Mouse (Mus musculus) lung, postnatal 14 days (tissue): Measurements from ENCODE around the gene Fxyd5.

Experiments used
- DNase-seq: peaks from one replicate; pipeline ENCODE4 v3.0.0; 2021

The Fxyd5 gene

DNA sequence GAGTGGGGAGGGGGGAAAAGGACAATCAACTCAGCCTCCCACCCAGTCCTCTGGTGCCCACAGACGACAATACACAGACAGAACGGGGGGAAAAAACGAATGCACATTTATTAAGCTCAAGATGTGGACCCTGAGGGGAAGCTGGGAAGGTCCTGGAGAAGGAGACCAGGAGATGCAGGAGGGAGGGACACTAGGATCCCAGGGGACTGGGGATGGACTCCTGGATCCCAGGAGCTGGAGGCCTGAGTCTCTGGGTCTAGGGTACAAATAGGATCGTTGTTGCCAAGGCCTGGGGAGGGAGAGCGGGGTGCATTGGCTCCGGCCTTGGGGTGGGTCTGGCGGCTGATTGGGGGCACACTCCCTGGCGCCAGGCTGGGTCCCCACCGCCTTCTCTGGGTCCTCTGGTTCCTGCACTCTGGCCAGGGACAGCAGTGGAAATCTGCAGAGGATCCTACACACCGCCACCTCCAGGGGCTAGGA is at the start of gene Fxyd5:
Gene Fxyd5 (minus strand): TSS at position 51 of the 480 bp plus-strand sequence.
- no peak for DNase-seq

DNA sequence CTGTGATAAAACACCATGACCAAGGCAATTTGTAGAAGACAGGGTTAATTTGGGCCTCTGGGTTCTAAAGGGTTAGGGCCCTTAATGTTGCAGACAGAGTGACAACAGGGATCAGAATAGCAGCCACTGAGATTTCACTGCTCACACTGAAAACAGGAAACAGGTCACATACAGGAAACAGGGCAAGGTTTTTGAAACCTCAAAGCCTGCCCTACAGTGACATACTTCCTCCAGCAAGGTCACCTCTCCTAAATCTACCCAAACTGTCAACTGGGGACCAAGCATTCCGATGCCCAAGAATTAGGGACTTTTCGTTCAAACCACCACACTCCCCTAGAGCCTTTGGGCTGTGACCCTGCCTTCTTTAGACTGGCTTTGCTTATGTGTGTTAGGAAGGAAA is 47.4 kb upstream of the Fxyd5 start:
- DNase-seq = no peak

DNA sequence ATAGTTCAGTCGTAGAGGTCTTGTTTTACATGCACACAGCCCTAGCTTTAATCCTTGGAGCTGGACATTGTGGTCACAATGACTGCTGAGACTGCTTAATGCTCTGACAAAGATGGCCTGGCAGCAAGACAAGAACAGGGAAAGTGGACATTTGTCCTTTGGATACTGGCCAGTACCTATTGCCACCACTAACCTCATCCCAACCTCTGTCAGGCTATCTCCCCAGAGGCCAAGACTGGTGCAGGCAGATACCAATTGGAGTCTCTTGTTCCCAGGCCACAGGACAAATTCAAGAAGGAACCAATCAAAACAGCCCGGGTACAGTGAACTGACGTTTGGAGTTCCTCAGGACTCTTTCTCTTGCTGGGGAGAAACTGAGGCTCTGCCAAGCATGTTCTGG is 45.9 kb upstream of the Fxyd5 start:
- DNase-seq = no peak

DNA sequence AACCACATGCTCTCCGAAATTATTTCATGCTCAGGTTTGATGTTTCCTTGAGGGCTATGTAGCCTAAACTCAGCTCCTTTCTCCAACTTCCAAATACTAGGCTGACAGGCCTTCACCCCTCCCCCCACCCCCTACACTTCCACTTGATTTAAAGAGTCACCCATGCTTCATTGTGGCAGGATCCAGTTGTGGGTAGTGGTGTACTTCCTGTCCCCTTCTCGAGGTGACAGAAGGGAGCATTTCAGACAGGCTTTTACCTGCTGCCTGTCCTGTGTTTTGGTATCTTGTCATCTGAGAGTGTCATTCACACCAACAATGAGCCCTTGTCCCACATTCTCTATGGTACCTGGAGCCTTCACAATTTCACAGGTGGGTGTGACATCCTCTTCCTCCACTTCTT is 45.0 kb upstream of the Fxyd5 start:
- DNase-seq = no peak

DNA sequence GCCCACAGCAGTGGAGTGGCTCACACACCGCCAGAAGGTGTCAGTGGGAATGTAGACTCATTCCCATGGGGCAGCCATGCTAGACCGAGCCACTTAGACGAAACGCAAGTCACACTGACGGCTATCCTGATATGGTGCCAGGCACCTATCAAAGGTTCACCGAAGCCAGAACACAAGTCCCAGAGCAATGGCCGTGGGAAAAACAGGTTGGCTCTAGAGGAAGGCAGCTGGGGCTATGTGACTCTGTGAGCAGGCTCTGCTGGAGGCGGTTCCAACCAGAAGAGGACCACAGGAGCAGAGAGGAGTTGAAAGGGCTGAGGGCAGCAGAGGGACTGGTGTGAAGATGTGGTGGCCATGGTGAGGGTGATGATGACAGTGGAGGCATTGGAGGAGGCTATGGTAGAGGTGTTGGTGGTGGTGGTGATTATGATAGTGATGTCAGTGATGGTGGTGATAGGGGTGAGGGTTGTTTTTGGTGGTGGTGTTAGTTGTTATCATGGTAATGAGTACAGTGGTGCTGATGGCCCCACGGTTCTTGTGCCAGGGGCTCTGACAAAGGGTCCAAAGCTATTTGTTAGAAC is 44.0 kb upstream of the Fxyd5 start:
- no peak for DNase-seq

DNA sequence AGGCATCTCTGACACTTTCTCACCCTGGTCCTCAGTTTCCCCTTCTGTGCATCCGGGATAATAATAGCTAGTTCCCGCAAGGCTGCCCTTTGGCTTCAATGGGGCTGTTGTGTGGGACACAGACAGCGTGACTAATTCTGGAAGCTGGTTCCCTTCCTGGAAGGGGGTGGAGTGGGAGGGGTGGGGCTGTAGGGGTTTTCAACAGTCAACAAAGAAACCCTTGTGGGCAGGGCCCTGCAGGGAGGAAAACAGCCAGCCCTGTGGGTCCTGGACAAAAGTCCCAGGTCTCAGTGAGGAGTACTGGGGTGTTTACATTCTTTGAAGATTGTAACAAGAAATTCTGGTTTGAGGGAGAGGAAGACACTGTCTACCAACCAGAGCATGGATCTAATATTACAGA is 42.9 kb upstream of the Fxyd5 start:
- DNase-seq = peak; percentile 43

DNA sequence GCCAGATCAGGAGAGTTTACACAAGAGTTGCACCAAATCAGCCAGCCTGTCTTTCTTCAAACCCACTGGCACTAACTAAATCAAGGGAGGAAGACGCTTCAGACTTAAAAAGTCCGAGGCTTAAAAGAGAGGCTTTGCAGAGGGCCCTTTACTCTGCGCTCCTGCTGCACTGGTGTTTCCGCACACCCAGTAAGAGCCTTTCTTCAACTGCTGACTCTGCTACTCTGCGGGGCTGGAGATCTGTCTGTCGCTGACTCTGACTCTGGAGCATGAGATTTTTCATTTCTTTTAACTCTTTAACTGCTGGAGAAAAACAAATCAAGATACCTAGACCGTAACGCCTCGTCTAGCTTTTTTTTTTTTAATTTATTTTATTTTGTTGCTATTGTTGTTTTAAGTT is 41.9 kb upstream of the Fxyd5 start:
- DNase-seq = no peak

DNA sequence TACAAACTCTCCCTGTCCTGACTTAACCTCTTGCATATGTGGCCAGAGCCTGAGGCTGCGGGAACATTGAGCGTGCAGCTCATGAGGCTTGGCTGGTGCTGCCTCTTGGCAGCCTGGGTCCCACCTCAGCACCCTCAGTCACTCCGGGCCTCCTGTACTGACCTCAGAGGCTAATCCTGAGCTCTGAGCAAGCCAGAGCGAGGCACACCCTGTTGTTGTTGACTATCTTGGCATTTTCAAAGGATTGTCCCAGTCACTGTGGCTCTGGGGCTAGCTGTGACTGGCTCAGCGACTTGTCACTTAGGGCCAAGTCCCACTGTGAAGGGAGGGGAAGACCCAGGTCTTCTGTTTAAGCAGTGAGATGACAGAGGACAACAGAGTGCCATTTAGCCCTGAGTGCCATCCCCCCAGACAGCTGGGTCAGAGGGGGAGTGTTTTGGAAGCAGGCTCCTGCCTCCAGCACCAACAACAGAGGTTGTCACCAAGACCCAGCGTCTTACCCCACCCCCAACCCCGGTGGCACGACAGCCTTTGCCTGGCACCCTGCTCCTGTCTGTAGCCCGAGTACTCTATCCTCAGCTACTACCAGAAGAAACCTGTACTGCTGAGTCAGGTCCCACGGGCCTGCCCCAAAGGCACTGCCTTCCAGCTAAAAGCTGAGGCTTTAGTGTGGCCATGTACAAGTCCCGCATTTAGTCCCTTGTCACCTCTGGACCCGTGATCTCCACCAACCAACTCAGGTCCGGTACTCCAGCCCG is 40.7 kb upstream of the Fxyd5 start:
- DNase-seq = peak; percentile 49

DNA sequence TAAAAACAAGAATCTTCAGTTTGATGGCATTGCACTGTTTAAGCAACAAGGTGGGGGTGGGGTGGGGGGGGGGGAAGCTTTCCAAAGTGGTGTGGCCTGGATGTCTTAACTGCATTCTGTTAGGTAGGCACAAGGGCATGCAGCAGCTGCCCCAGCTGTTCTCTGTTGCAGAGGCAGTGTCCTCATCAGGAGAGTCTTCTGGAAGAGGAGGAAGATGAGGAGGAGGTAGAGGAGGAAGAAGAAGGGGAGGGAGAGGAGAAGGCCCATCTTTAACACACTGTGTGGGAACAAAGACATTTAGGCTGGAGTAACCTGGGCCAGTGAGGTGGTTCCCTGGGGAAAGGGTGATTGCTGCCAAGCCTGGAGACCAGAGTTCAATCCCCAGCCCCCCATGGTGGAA is 39.8 kb upstream of the Fxyd5 start:
- DNase-seq = no peak

DNA sequence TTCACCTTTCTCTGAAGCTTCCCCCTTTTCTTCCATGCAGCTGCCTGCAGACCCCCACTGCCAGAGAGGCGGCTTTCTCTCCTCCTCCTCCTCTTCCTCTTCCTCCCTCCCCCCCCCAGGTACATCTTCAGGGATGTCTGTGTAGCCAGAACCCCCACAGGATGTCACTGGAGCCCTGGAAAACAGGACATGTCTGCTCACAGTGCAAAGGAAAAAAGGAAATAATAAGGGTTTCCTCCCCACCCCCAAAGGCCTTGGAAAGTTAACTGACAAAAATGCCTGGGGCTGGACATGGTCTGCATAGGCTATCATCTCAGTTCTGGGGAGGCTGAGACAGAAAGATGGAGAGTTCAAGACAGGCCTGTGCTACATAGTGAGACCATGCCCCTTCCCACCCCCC is 38.8 kb upstream of the Fxyd5 start:
- DNase-seq = no peak

DNA sequence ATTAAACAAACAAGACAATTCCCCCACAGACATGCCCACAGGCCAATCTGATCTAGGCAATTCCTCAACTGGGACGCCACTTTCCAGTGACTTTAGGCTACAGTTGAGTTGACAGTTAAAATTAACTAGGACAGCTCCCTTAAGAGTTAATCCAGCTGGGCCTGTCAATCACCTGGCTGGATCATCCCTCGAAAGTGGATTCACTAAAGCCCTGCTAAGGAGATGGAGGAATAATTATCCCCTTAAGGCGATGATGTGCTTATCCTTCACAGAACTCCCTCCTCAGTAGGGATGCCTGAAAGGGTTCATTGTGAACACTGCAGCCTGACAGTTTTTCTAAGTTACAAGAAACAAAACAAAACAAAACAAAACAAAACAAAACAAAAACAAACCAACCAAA is 38.3 kb upstream of the Fxyd5 start:
- no peak for DNase-seq

DNA sequence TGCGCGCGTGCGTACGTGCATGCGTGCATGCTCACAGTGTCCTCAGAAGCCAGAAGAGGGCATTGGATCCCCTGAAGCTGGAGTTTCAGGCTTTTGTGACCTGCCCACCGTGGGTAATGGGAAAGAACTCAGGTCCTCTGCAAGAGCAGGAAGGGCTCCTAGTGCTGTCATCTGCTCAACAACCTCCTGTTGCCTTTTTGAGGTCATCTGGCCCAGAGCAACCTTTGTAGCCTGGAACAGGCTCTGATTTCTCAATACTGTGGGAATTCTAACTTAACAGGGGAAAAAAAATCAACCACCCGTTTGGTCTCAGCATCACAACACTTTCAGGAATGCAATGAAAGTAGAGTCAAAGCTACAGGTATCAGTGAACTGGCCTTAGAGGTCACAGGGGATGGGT is 37.4 kb upstream of the Fxyd5 start:
- no peak for DNase-seq

DNA sequence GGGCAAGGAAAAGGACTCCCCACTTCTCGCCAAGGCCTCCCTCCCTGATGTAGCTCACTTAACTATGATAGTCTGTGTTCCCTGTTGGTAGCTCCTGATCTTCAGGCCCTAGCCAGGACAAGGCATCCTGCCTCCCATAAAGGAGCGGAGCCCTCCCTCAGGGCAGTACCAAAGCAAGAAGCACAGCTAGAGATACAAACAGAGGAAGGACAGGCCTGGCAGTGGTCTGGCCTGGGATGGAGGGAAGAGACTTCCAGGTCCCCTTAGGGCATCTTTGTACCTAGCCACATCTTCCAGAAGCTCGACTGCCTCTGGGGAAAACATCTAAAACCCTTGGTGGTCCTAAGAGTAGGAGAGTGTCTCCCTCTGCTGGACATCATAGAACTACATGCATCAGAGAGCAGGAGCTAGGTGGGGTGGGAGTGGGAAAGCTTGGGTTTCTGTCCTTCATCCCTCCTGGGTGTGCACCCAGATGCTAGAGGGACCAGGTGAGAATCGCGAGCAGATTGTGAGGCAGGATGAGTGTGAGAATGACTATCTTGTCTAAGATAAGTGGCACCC is 35.7 kb upstream of the Fxyd5 start:
- DNase-seq = peak; percentile 60

DNA sequence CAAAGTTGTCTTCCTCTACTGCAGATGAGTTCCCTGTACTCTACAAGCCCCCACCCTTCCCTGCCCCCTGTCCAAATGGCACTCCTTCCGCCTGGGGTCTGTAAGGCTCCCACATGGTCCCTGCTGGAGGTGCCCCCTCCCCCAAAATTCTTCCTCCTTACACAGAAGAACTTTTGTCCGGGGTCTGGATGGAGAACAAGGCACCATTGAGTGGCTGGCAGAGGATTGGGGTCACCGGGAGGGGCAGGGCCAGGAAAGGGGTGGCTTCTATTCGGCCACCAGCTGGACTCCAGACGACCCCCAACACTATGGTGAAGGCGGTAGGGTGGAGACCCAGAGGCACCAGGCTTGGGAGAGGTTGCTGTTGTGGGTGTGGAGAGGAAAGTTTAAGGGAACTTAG is 35.2 kb upstream of the Fxyd5 start:
- DNase-seq = no peak

DNA sequence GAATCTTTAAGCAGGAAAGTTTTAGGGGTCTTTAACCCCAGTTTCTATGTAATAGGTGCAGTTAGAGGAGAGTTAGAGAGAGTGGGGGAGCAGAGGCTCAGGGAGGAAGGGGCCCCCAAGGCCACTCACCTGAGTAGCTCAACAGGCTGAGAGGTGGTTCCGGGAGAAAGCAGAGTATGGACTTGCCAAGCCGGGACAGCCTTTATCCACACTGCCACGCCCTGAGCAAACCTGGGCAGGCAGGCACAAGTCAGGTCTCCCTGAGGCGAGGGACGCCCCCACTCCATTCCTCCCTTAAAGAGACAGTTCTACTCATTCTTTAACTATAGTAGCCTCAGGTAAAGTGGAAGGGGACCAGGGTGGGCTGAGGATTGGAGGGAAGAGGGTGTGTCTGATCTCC is 34.2 kb upstream of the Fxyd5 start, which contains the start of gene Fxyd3:
Gene Fxyd3 (minus strand): TSS at position 213 of the 400 bp plus-strand sequence.
- no peak for DNase-seq

DNA sequence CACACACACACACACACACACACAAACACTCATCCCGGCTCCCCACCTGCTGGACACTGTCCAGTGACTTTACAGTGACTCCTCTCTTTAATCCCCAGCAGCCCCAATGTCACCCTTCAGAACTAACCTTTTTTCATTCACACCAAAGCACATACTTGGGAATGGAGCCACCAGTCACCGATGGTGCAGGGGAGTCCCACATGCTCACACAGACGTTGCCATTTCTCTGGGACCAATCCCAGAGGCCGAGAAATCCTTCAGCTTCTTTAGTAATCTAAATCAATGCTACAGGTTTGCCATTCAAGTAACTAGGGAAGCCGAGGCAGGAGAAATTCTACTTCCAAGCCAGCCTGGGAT is 32.4 kb upstream of the Fxyd5 start:
- no peak for DNase-seq

DNA sequence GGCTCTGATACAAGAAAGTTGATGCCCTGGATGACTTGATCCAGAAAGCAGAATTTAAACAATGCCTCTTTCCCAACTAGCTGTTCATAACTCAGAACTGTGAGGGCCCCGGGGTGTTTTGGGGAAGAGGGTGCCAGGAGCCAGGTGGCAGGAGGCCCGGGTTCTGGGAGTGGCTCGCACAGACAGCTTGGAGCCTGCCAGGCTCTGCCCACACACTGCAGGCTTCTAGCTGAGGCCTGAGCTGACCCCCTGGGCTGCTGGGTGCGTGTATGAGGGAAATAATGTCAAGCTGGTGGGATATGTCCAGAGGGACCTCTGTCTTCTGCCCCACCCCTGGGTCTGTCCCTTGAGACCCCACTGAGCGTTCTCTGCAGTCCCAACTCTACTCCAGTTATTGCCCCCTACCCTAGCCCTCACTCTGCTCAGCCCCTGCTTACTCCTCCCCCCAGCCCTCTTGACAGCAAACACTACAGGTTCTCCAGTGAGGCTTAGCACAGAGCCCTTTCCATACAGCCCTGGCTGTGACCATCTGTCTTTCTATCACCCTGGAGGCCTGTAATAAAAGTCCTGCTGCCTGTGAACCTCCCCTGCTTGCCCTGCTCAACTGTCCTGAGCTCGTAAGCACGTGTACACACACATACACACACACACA is 31.9 kb upstream of the Fxyd5 start:
- DNase-seq = no peak

DNA sequence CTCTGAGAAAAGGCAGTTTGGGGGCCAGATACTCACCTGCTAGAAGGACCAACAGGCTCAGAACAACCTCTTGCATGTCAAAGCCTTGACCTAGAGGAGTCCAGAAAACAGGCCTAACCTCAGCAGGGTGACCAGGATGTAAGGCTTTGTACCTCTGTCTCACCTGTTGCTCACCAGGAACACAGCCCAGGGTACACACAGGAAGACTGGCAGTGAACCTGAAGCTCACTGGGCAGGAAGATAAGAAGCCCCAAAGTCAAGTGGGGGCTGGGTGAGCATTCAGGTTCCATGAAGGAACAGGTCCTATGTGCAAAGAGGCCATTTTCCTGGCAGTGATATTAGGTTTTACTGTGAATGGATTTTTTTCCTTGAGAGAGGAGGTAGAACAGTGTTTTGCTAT is 31.3 kb upstream of the Fxyd5 start:
- DNase-seq = no peak

DNA sequence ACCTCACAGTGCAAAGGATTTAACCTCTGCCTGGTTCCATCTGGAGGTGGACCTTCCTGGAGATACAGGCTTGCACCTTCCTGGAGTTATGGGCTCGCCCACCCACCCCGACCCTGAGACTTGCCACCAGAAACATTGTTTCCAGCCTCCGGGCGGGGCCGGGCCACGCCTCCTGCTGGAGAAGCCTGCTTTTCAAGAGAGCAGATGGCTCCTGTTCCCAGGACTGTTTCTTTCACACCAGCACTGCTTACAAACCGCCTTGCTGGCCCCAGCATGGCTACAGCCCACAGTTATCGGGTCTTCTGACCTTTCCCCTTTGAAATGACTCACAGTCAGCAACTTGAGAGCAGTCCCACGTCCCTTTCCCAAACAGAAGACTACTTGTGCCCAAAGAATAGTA is 30.0 kb upstream of the Fxyd5 start:
- DNase-seq = no peak

DNA sequence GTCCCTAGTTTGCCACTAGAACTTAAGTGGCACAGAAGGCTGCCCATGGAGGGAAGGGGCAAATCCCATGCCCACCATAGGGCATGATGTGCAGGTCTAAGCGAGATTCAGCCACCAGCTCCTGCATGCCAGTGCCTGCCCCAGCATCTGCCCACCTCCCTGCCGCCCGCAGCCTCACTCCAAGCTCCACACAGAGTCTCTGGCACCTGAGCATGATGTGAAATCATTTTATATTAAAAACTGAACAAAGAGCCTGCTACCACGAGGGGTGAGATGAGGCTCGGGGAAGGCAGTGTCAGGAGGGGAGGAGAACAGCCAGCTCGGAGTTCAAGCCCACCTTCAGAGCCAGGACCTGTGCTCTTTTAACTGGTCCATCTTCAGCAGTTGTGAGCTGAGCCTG is 28.0 kb upstream of the Fxyd5 start:
- DNase-seq = no peak

DNA sequence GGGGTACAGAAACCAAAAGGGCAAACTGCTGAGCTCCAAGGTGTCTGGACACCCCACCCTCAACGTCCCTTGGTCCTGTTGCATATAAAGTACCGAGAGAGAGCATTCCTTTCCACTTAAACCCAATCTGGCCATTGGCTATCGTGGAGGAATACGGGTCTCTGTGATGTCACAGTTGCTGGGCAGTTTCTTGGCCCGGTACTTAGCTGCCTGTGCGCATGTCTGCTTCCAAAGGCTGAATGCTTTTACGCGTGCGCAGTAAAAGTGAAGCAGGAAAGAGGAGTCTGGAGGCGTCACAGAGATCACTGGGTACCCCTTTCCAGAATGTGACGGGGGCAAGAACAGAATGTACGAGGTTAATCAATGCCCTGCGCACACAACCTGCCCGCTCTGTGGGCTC is 27.2 kb upstream of the Fxyd5 start:
- no peak for DNase-seq

DNA sequence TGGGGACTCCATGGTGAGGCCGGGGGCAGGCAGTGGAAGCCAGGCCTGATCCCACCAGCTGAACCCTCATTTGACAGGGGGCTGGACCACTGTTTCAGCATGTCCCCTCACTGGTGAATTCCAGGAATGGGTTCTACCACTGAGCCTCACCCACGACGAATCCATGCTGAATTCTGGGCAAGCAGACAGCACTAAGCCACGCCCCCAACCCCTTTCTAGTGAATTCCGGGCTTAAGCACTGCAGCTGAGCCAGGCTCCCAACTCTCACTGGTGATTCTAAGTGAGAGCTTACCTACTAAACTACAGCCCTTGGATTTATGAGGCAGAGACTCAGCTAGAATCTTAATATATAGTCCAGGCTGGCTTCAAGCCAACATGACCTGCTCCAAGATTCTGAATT is 25.6 kb upstream of the Fxyd5 start:
- DNase-seq = no peak

DNA sequence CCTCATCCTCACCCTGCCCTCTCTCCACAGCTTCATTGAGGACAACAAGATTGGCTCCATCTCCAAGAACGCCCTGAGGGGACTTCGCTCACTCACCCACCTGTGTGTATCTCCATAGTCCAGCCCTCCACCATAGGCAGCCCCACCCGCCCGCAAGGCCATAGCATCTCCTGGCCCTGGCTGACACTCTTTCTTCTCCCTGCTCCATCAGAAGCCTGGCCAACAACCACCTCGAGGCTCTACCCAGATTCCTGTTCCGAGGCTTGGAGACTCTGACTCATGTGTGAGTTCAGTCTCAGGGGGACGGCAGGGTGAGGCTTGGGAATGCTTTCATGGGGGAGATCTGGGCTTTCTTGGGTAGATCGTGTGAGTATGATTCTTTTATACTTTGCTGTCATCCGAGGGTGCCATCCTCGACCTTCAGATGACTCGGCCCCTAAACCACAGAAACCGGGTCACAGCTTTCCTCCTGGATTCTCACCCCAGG is 20.8 kb upstream of the Fxyd5 start:
- no peak for DNase-seq

DNA sequence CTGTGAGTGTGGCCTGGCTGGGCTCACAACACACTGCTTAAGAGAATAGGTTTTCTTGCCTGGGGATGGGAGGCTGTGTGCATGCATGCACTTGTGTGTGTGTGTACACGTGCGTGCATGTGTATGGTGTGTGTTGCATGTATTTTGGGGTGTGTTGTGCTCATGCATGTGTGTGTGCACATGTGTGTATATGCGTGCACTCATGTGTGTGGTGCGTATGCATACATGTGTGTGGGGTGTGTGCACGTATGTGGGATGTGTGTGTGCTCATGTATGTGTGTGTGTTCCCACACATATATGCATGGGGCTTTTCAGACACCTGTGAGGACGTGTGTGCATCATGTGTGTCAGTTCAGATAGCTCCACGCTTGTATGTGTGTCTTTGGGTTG is 18.3 kb upstream of the Fxyd5 start:
- no peak for DNase-seq
